Comparison of ENCODE assay signal across 10 mouse cellular contexts in genomic region chr2:11567781-11568362, GRCm38 (mm10). TPM values are rescaled to one million over a fixed set of nuclear protein-coding genes. Genes with fewer than 3 reads are reported as not detected.
DNase-seq lines count a peak whose midpoint lies in the region; ATAC-seq and TF ChIP-seq lines count a peak whose summit lies in the region.
"Had no signal": no experiment of that assay in that cellular context is flagged by ENCODE, and none has a peak within 500 bp of the region (broad histone marks: within the 10 kb centered on the region; RNA-seq: fewer than 3 reads in every experiment).

No protein-coding gene starts in this region.

- peaks cover 1% of the 10 kb centered on the region; the same call in 1 of the 2 replicates for H3K4me1 ChIP-seq in bone marrow, adult 2 months (ENCODE audit: control insufficient read depth, insufficient read depth, low read length)
- no peaks in the 10 kb centered on the region for H3K4me1 ChIP-seq in liver, embryonic 14.5 days (replicated peaks; ENCODE audit: control insufficient read depth in 2 of 2, insufficient read depth in 2 of 2, low read length in 1 of 2)
- no peaks in the 10 kb centered on the region for H3K4me1 ChIP-seq in hindbrain, embryonic 16.5 days (ENCODE audit: control insufficient read depth, insufficient read depth, low read depth, low read length)
- H3K4me1 ChIP-seq: liver, embryonic 15.5 days had no signal

- TF ChIP-seq EP300 in liver, embryonic 14.5 days (IDR thresholded peaks at IDR 0.05; ENCODE audit: low read depth) = no peak

- H3K4me2 ChIP-seq in liver, embryonic 14.5 days (ENCODE audit: low read depth) = no peak overlapping the region
- H3K4me2 ChIP-seq in hindbrain, embryonic 16.5 days (ENCODE audit: low read length) = no peak overlapping the region
- H3K4me2 ChIP-seq: liver, embryonic 15.5 days had no signal

- no peak overlapping the region for H3K4me3 ChIP-seq in left cerebral cortex, adult 2 months
- H3K4me3 ChIP-seq in bone marrow, adult 2 months (replicated peaks; ENCODE audit: control insufficient read depth, low read depth, low read length) = no peak overlapping the region
- H3K4me3 ChIP-seq in liver, embryonic 14.5 days (ENCODE audit: insufficient read depth in 1 of 2, low read depth in 2 of 2, low read length in 2 of 2) = no peak overlapping the region
- no peak overlapping the region for H3K4me3 ChIP-seq in hindbrain, embryonic 16.5 days (ENCODE audit: low read length)
- H3K4me3 ChIP-seq: liver, embryonic 15.5 days had no signal

- intact Hi-C loops in left cerebral cortex, adult 2 months (cut with DNase I) = no loop called here
- intact Hi-C loops in left cerebral cortex, postnatal 10 days (cut with DNase I) = no loop called here

- H3K9ac ChIP-seq in liver, embryonic 14.5 days (replicated peaks) = no peak overlapping the region
- H3K9ac ChIP-seq in hindbrain, embryonic 16.5 days (ENCODE audit: low read depth, low read length) = no peak overlapping the region
- H3K9ac ChIP-seq: liver, embryonic 15.5 days had no signal

- no peaks in the 10 kb centered on the region for H3K27me3 ChIP-seq in liver, embryonic 14.5 days (ENCODE audit: control insufficient read depth, insufficient read depth, low read length)
- H3K27me3 ChIP-seq in splenic B cell, adult 2 months (ENCODE audit: control insufficient read depth, insufficient read depth, low read length, poor library complexity, severe bottlenecking) = no peaks in the 10 kb centered on the region
- no peaks in the 10 kb centered on the region for H3K27me3 ChIP-seq in hindbrain, embryonic 16.5 days (replicated peaks; ENCODE audit: control insufficient read depth, insufficient read depth, low read length)
- H3K27me3 ChIP-seq: liver, embryonic 15.5 days had no signal

- H3K27ac ChIP-seq in left cerebral cortex, adult 2 months = no peak overlapping the region
- peak overlapping the region; percentile 16; the same call in 1 of the 2 replicates for H3K27ac ChIP-seq in bone marrow, adult 2 months (ENCODE audit: control insufficient read depth, insufficient read depth, low read depth, low read length, poor library complexity)
- no peak overlapping the region for H3K27ac ChIP-seq in liver, embryonic 14.5 days
- H3K27ac ChIP-seq in hindbrain, embryonic 16.5 days (ENCODE audit: low read depth, low read length) = no peak overlapping the region
- H3K27ac ChIP-seq: liver, embryonic 15.5 days had no signal

- peak; percentile 74 for DNase-seq in adrenal gland, postnatal 14 days
- no peak for DNase-seq in adrenal gland, postnatal 4 days (ENCODE audit: low spot score in 2 of 2)
- DNase-seq in left cerebral cortex, adult 2 months (ENCODE audit: extremely low spot score in 1 of 2, low spot score in 2 of 2) = peak in 1 of 2 experiments; percentile 28
- no peak for DNase-seq in left cerebral cortex, postnatal 10 days (ENCODE audit: extremely low spot score in 1 of 2, low spot score in 2 of 2)
- DNase-seq in liver, embryonic 14.5 days (ENCODE audit: low read depth in 3 of 3, low spot score in 3 of 3) = no peak
- DNase-seq in splenic B cell, adult 2 months (ENCODE audit: low read depth, low spot score) = peak; percentile 81

- no peak for ATAC-seq in liver, embryonic 14.5 days (ENCODE audit: insufficient read depth)
- no peak for ATAC-seq in hindbrain, embryonic 16.5 days

- WGBS in bone marrow, adult 2 months = 38% methylated on average over 4 of the region's 4 CpGs
- 38% methylated on average over 4 of the region's 4 CpGs for WGBS in liver, embryonic 14.5 days (ENCODE audit: insufficient replicate concordance)
- 53% methylated on average over 4 of the region's 4 CpGs for WGBS in hindbrain, embryonic 16.5 days

- no peaks in the 10 kb centered on the region for H3K9me3 ChIP-seq in liver, embryonic 14.5 days (ENCODE audit: control insufficient read depth, low read length)
- H3K9me3 ChIP-seq in hindbrain, embryonic 16.5 days (ENCODE audit: control insufficient read depth, low read length) = no peaks in the 10 kb centered on the region
- H3K9me3 ChIP-seq: liver, embryonic 15.5 days had no signal

- peak; percentile 69 for TF ChIP-seq CTCF in left cerebral cortex, adult 2 months (IDR thresholded peaks at IDR 0.05)
- TF ChIP-seq CTCF in bone marrow, adult 2 months (IDR thresholded peaks at IDR 0.05; ENCODE audit: control insufficient read depth, insufficient read depth, low read length) = peak; percentile 54
- peak; percentile 74 for TF ChIP-seq CTCF in liver, embryonic 14.5 days (IDR thresholded peaks at IDR 0.05; ENCODE audit: low read depth)

- no peaks in the 10 kb centered on the region for H3K36me3 ChIP-seq in liver, embryonic 14.5 days (replicated peaks; ENCODE audit: control insufficient read depth, insufficient read depth, low read depth)
- no peaks in the 10 kb centered on the region for H3K36me3 ChIP-seq in splenic B cell, adult 2 months (ENCODE audit: control insufficient read depth, insufficient read depth, low read length, poor library complexity, severe bottlenecking)
- H3K36me3 ChIP-seq in hindbrain, embryonic 16.5 days (ENCODE audit: control insufficient read depth, insufficient read depth, low read length) = no peaks in the 10 kb centered on the region
- H3K36me3 ChIP-seq: liver, embryonic 15.5 days had no signal

- TF ChIP-seq POLR2A in bone marrow, adult 2 months (IDR thresholded peaks at IDR 0.05; ENCODE audit: borderline replicate concordance, control insufficient read depth, low read depth, low read length) = no peak

RNA-seq across cellular contexts. Expression of gene Pfkfb3, which starts 14.0 kb away (rescaled TPM):
- total RNA-seq in adrenal gland, postnatal 14 days (2021) = 136 and 152 TPM in 2 replicates
- total RNA-seq in adrenal gland, postnatal 4 days (2021) = 10 to 100 TPM; 37.2 to 38.1 TPM
- 10 to 100 TPM; 33.8 to 47.2 TPM for total RNA-seq in left cerebral cortex, adult 2 months (2021)
- total RNA-seq in left cerebral cortex, postnatal 10 days (2021) = 10 to 100 TPM; 23.5 to 29.7 TPM
- polyA plus RNA-seq in bone marrow, adult 2 months (2011; ENCODE audit: insufficient read depth, insufficient read length, low replicate concordance, missing spikeins) = 9.1 and 24.3 TPM in 2 replicates
- polyA plus RNA-seq in liver, embryonic 14.5 days (2012; rRNA removed) = 4.6 and 5.2 TPM in 2 replicates
- polyA plus RNA-seq in liver, embryonic 14.5 days (2014; fragmentation: Nextera tagmentation; extraction: Ambion mirVana) = 2.6 and 3.5 TPM in 2 replicates
- 28.5 and 33.9 TPM in 2 replicates for polyA plus RNA-seq in hindbrain, embryonic 16.5 days (2015; fragmentation: Nextera tagmentation; extraction: Ambion mirVana)

RNA-seq across cellular contexts. Expression of gene Rbm17, which starts 36.1 kb away (rescaled TPM):
- total RNA-seq in adrenal gland, postnatal 14 days (2021) = 121 and 145 TPM in 2 replicates
- total RNA-seq in adrenal gland, postnatal 4 days (2021) = 100 to 1,000 TPM; 136 to 154 TPM
- total RNA-seq in left cerebral cortex, adult 2 months (2021) = 10 to 100 TPM; 84.7 to 86.9 TPM
- 100 to 1,000 TPM in 1 of 2 experiments, 10 to 100 TPM in 1; 97.9 to 109 TPM for total RNA-seq in left cerebral cortex, postnatal 10 days (2021)
- 167 and 240 TPM in 2 replicates for polyA plus RNA-seq in bone marrow, adult 2 months (2011; ENCODE audit: insufficient read depth, insufficient read length, low replicate concordance, missing spikeins)
- polyA plus RNA-seq in liver, embryonic 14.5 days (2012; rRNA removed) = 28.3 and 63.0 TPM in 2 replicates
- polyA plus RNA-seq in liver, embryonic 14.5 days (2014; fragmentation: Nextera tagmentation; extraction: Ambion mirVana) = 53.2 and 54.0 TPM in 2 replicates
- polyA plus RNA-seq in hindbrain, embryonic 16.5 days (2015; fragmentation: Nextera tagmentation; extraction: Ambion mirVana) = 120 and 125 TPM in 2 replicates

RNA-seq across cellular contexts. Expression of gene Gm17490, which starts 58.2 kb away (rescaled TPM):
- not detected in 2 replicates for total RNA-seq in adrenal gland, postnatal 14 days (2021)
- total RNA-seq in adrenal gland, postnatal 4 days (2021) = not detected
- not detected for total RNA-seq in left cerebral cortex, adult 2 months (2021)
- not detected for total RNA-seq in left cerebral cortex, postnatal 10 days (2021)
- not detected in 2 replicates for polyA plus RNA-seq in bone marrow, adult 2 months (2011; ENCODE audit: insufficient read depth, insufficient read length, low replicate concordance, missing spikeins)
- not detected in 2 replicates for polyA plus RNA-seq in liver, embryonic 14.5 days (2012; rRNA removed)
- polyA plus RNA-seq in liver, embryonic 14.5 days (2014; fragmentation: Nextera tagmentation; extraction: Ambion mirVana) = not detected in 2 replicates
- not detected in 2 replicates for polyA plus RNA-seq in hindbrain, embryonic 16.5 days (2015; fragmentation: Nextera tagmentation; extraction: Ambion mirVana)
- polyA plus RNA-seq: C2C12; liver, embryonic 15.5 days had no signal

Comparison
In these comparisons a context has a peak if more than half of its experiments do, and no peak if none do; other contexts are left out.
1. DNase-seq: peak in adrenal gland, postnatal 14 days (single experiment) and splenic B cell, adult 2 months (single experiment); none in adrenal gland, postnatal 4 days (0 of 2), left cerebral cortex, postnatal 10 days (0 of 2) and liver, embryonic 14.5 days (0 of 3).
2. Peak in every context shown above with its lines, with median percentiles within 50 percentile points of each other: CTCF ChIP-seq.